Mouse (Mus musculus) lung, postnatal 36 days (tissue): ENCODE measurements at regions not wholly inside any gene's neighbourhood (a gene's known extent, or its start where the extent isn't known, plus 50 kb on each side); places are given as distances from the start of the nearest gene placed in this dataset.
A peak's percentile ranks its signal among the peaks of the same experiment; 100 is the strongest.

Experiments
- DNase-seq: peaks from one replicate; pipeline ENCODE4 v3.0.0; 2022; ENCODE audit warnings: mixed read lengths

GRCm38 (mm10) chr6:4405301-4405700, 99.3 kb upstream of the Col1a2 start:
- no peak for DNase-seq

- DNase-seq: peak; percentile 68
Measured at GRCm38 (mm10) chr6:4407748-4408147, 96.9 kb upstream of the Col1a2 start.

- DNase-seq: no peak
Measured at GRCm38 (mm10) chr6:4413201-4413600, 91.4 kb upstream of the Col1a2 start.

GRCm38 (mm10) chr6:4414166-4414565, 90.4 kb upstream of the Col1a2 start:
- DNase-seq: peak; percentile 79

- no peak for DNase-seq
Measured at GRCm38 (mm10) chr6:4415206-4415605, 89.4 kb upstream of the Col1a2 start.

GRCm38 (mm10) chr6:4417247-4417709, 87.3 kb upstream of the Col1a2 start:
- peak; percentile 44 for DNase-seq

GRCm38 (mm10) chr6:4418376-4418775, 86.2 kb upstream of the Col1a2 start:
- DNase-seq: no peak

- DNase-seq: peak; percentile 65
Measured at GRCm38 (mm10) chr6:4418941-4419351, 85.7 kb upstream of the Col1a2 start.

- DNase-seq: no peak
Measured at GRCm38 (mm10) chr6:4421466-4421865, 83.1 kb upstream of the Col1a2 start.

- no peak for DNase-seq
Measured at GRCm38 (mm10) chr6:4427122-4427521, 77.5 kb upstream of the Col1a2 start.

- DNase-seq: no peak
Measured at GRCm38 (mm10) chr6:4430704-4431310, 73.8 kb upstream of the Col1a2 start.

GRCm38 (mm10) chr6:4432192-4432591, 72.4 kb upstream of the Col1a2 start:
- DNase-seq: no peak

GRCm38 (mm10) chr6:4436439-4436838, 68.2 kb upstream of the Col1a2 start:
- no peak for DNase-seq

GRCm38 (mm10) chr6:4436874-4437273, 67.7 kb upstream of the Col1a2 start:
- DNase-seq: no peak

GRCm38 (mm10) chr6:4441618-4442167, 62.9 kb upstream of the Col1a2 start:
- DNase-seq: no peak

- no peak for DNase-seq
Measured at GRCm38 (mm10) chr6:4445906-4446305, 58.7 kb upstream of the Col1a2 start.

- no peak for DNase-seq
Measured at GRCm38 (mm10) chr6:4451227-4451626, 53.4 kb upstream of the Col1a2 start.
